Mouse (Mus musculus): Measurements from ENCODE around the gene Gng7.

GRCm38 (mm10) chr10:80952449-80952848 lies 62.3 kb downstream of the Gng7 start:
- TF ChIP-seq EP300 (IDR thresholded peaks at IDR 0.05; ENCODE audit: low read length), result no peak
- TF ChIP-seq CHD2 (IDR thresholded peaks at IDR 0.05; ENCODE audit: low read length), result no peak
- TF ChIP-seq POLR2A (IDR thresholded peaks at IDR 0.05; ENCODE audit: low read depth, low read length), result no peak
- no peak for TF ChIP-seq CTCF (conservative IDR thresholded peaks at IDR 0.05 in 1 of 2, IDR thresholded peaks at IDR 0.05 in 1 of 2; ENCODE audit: low read depth in 2 of 2, low read length in 2 of 2)
- no peak for TF ChIP-seq USF1 (IDR thresholded peaks at IDR 0.05; ENCODE audit: low read depth, low read length)
- no peak for TF ChIP-seq POLR2AphosphoS2 (IDR thresholded peaks at IDR 0.05; ENCODE audit: low read depth, low read length)

Data from CH12.LX (cell line).